Mouse (Mus musculus): Measurements from ENCODE around the gene Sco2. TPM values are rescaled to one million over a fixed set of nuclear protein-coding genes. Genes with fewer than 3 reads are reported as not detected.

Gene Sco2
- 1 to 10 TPM in 20 of 26 experiments, under 1 TPM in 2, not detected in 4; 0.90 to 5.9 (median 2.2) TPM for total RNA-seq (2018; cell fraction: chromatin; rRNA removed)
- total RNA-seq (2018; cell fraction: cytosol; rRNA removed) = 10 to 100 TPM; 10.7 to 28.9 (median 17.2) TPM
- total RNA-seq (2018; cell fraction: nucleus; rRNA removed) = 10 to 100 TPM in 5 of 26 experiments, 1 to 10 TPM in 21; 3.4 to 16.4 (median 7.6) TPM
- 8.7 to 28.2 TPM (median 22.9 TPM) in 3 replicates for polyA plus RNA-seq (2018)

DNA sequence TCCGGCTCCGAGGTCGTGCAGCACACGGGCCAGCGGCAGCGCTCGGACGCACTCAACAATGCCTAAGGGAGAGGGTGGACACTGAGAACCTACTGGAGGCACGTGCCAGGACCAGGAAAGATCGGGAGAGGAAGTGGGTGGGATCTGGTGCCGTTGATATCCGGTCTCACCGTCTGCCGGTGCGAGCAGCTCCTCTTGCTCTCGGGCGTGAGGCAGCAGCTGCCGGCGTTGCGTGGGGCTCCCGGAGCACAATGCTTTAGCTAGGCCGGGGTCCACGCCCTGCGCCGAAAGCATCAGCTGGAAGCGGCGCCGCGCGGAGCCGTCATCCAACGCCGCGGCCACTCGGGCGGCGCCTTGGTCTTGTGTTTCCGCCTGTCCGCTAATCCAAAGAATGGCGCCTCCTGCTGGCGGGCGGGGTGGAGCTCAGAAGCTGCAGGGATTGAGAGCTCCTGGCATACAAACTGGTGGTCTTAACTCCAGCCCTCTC lies at the start of gene Sco2:
TSS of gene Sco2 (minus strand) at position 85 of the 487 bp plus-strand sequence.
- Histone ChIP-seq H3K27ac (peak within 1 kb of the TSS; percentile 58), H3K36me3 (ENCODE audit: inconsistent target) (peaks cover 26% of the 10 kb centered on the region), H3K4me3 (ENCODE audit: inconsistent target) (peak within 1 kb of the TSS; percentile 45), H3K79me2 (ENCODE audit: inconsistent target) (peaks cover 7% of the 10 kb centered on the region; the same call in 1 of the 2 replicates)
- WGBS (ENCODE audit: missing documents) = under 1% methylated on average over 42 of the region's 42 CpGs

DNA sequence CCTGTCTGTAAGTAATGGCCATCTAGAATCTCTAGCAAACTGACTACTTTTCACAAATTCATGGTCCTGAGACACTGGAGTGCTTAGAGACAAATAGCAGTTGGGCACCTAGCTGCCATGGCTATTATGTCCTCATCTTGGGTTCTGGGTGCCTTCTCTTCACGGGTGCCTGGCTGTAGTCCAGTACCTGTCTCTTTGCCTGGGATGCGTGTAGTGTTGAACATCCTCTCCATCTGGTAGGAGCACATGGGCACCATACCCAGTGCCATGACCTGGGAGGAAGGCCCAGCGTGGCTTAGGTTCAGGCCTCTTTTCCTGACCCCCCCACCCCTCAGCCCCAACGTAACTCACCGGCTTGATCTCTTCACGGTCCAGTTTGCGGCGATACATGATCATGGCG lies 48.3 kb upstream of the Sco2 start:
- Histone ChIP-seq H3K36me3 (ENCODE audit: inconsistent target) (peaks cover 13% of the 10 kb centered on the region; the same call in 1 of the 2 replicates), H3K79me2 (ENCODE audit: inconsistent target) (no peaks in the 10 kb centered on the region), H3K27ac (no peak overlapping the region), H3K4me3 (ENCODE audit: inconsistent target) (no peak overlapping the region)
- WGBS (ENCODE audit: missing documents) = 96% methylated on average over 7 of the region's 9 CpGs

DNA sequence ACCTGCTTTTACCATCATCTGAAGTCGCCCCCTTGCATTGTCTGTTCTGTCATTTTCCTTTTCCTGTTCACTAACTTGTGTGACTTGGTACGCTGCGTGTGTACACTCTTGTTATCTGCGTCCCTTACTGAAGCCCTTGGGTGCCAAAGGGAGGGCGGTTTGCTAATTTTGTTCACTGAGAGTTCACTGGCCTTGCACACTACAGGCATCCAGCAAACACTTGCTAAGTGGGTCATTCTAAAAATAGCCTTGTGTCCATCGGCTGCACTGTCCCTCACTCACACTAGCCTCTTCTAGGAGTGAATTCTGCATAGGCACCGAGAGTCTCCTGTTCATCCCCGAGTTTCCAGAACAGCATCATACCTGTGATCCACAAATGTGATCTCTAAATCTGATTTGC lies 41.6 kb upstream of the Sco2 start:
- H3K36me3 ChIP-seq (ENCODE audit: inconsistent target) = no peaks in the 10 kb centered on the region
- H3K79me2 ChIP-seq (ENCODE audit: inconsistent target) = no peaks in the 10 kb centered on the region
- no peak overlapping the region for H3K27ac ChIP-seq
- WGBS (ENCODE audit: missing documents) = 89% methylated on average over 8 of the region's 8 CpGs
- no peak overlapping the region for H3K4me3 ChIP-seq (ENCODE audit: inconsistent target)

- Histone ChIP-seq H3K36me3 (ENCODE audit: inconsistent target) (no peaks in the 10 kb centered on the region), H3K4me3 (ENCODE audit: inconsistent target) (no peak within 1 kb of the TSS), H3K27ac (no peak within 1 kb of the TSS), H3K79me2 (ENCODE audit: inconsistent target) (no peaks in the 10 kb centered on the region)
- 96% methylated on average over 7 of the region's 24 CpGs for WGBS (ENCODE audit: missing documents)
Measured at GRCm38 (mm10) chr15:89410118-89410517, 36.5 kb upstream of the Sco2 start, which contains the start of gene Syce3. Syce3 (minus strand) TSS chr15:89410503.

- no peak overlapping the region for H3K4me3 ChIP-seq (ENCODE audit: inconsistent target)
- H3K27ac ChIP-seq = no peak overlapping the region
- no peaks in the 10 kb centered on the region for H3K79me2 ChIP-seq (ENCODE audit: inconsistent target)
- no peaks in the 10 kb centered on the region for H3K36me3 ChIP-seq (ENCODE audit: inconsistent target)
Measured at GRCm38 (mm10) chr15:89406691-89407090, 33.0 kb upstream of the Sco2 start.

GRCm38 (mm10) chr15:89404831-89405623 lies 31.4 kb upstream of the Sco2 start:
- WGBS (ENCODE audit: missing documents) = 82% methylated on average over 10 of the region's 10 CpGs
- Histone ChIP-seq H3K36me3 (ENCODE audit: inconsistent target) (no peaks in the 10 kb centered on the region), H3K27ac (no peak overlapping the region), H3K4me3 (ENCODE audit: inconsistent target) (no peak overlapping the region), H3K79me2 (ENCODE audit: inconsistent target) (no peaks in the 10 kb centered on the region)

DNA sequence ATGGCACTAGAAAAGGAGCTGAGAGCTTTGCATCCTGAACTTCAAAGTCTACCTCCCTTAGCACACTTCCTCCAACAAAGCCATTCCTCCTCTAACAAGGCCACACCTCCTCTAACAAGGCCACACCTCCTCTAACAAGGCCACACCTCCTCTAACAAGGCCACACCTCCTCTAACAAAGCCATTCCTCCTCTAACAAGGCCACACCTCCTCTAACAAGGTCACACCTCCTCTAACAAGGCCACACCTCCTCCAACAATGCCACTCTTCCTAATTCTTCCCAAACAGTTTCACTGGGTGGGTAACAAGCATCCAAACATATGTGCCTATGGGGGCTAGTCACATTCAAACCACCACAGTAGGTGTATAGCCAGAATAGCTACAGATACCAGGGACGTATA lies 28.8 kb upstream of the Sco2 start:
- no peak overlapping the region for H3K27ac ChIP-seq
- no peak overlapping the region for H3K4me3 ChIP-seq (ENCODE audit: inconsistent target)
- 100% methylated on average over 1 of the region's 1 CpGs for WGBS (ENCODE audit: missing documents)
- H3K36me3 ChIP-seq (ENCODE audit: inconsistent target) = no peaks in the 10 kb centered on the region
- H3K79me2 ChIP-seq (ENCODE audit: inconsistent target) = no peaks in the 10 kb centered on the region

GRCm38 (mm10) chr15:89399716-89400115 lies 26.1 kb upstream of the Sco2 start:
- Histone ChIP-seq H3K27ac (no peak overlapping the region), H3K4me3 (ENCODE audit: inconsistent target) (no peak overlapping the region), H3K36me3 (ENCODE audit: inconsistent target) (no peaks in the 10 kb centered on the region), H3K79me2 (ENCODE audit: inconsistent target) (no peaks in the 10 kb centered on the region)
- 89% methylated on average over 1 of the region's 1 CpGs for WGBS (ENCODE audit: missing documents)

GRCm38 (mm10) chr15:89398146-89398545 lies 24.5 kb upstream of the Sco2 start:
- 86% methylated on average over 2 of the region's 2 CpGs for WGBS (ENCODE audit: missing documents)
- no peak overlapping the region for H3K4me3 ChIP-seq (ENCODE audit: inconsistent target)
- no peaks in the 10 kb centered on the region for H3K79me2 ChIP-seq (ENCODE audit: inconsistent target)
- H3K36me3 ChIP-seq (ENCODE audit: inconsistent target) = no peaks in the 10 kb centered on the region
- no peak overlapping the region for H3K27ac ChIP-seq

DNA sequence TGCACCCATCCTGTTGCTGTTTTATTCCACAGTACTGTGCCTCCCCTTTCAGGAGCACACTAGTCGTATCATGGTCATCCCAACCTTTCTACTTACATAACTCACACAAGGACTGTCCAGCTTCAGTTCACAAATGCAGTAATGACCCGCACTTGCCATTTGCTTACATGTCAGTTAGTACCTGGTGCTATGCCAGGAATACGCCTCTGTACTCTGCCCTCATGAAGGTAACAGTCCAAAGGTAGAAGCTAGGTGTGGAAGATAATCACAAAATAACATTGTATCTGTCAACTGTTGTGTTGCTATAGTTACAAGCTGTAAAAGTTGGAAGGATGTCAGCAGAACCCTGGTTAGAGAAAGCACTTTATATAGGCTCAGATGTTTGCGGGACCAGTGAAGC lies 23.2 kb upstream of the Sco2 start:
- Histone ChIP-seq H3K4me3 (ENCODE audit: inconsistent target) (no peak overlapping the region), H3K36me3 (ENCODE audit: inconsistent target) (no peaks in the 10 kb centered on the region), H3K79me2 (ENCODE audit: inconsistent target) (no peaks in the 10 kb centered on the region), H3K27ac (no peak overlapping the region)
- WGBS (ENCODE audit: missing documents) = 93% methylated on average over 4 of the region's 4 CpGs

DNA sequence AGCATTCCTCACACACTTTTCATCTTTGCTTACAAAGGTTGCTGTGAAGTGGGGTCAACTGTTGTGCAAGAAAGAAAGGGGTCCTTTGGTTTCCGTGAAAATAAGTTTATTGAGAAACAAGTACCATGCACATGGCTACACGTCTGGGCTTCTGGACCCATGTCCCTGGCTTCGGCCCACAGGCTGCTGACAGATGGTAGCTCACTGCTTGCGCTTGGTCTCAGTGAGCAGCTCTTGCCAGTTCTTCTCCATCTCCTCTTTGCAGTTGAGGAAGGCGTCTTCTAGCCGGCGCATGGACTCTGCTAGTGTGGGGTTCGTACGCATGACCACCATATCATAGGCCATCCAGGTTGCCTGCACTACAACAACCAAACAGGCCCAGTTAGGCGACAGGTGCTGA lies 16.4 kb upstream of the Sco2 start:
- Histone ChIP-seq H3K36me3 (ENCODE audit: inconsistent target) (no peaks in the 10 kb centered on the region), H3K27ac (no peak overlapping the region), H3K79me2 (ENCODE audit: inconsistent target) (no peaks in the 10 kb centered on the region), H3K4me3 (ENCODE audit: inconsistent target) (no peak overlapping the region)
- 98% methylated on average over 10 of the region's 10 CpGs for WGBS (ENCODE audit: missing documents)

DNA sequence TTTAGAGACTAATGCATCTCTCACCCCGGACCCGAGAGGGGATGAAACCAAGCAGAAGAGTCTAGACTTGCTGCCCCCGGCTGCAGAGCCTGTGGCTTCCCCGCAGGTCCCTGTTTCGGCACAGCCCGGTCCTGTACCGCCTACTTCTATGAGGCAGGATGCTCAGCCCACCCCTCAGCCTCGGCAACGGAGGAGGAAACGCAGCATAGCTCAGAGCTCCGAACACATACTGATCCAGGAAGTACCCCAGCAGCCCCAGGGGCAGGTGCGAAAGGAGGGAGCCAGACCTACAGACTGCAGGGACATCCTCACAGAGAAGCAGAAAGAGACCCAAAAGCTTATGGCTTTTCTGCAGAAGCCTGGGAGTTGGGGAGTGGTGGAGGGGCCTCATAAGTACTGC lies 13.5 kb upstream of the Sco2 start:
- no peak overlapping the region for H3K4me3 ChIP-seq (ENCODE audit: inconsistent target)
- no peaks in the 10 kb centered on the region for H3K36me3 ChIP-seq (ENCODE audit: inconsistent target)
- no peaks in the 10 kb centered on the region for H3K79me2 ChIP-seq (ENCODE audit: inconsistent target)
- 14% methylated on average over 12 of the region's 12 CpGs for WGBS (ENCODE audit: missing documents)
- no peak overlapping the region for H3K27ac ChIP-seq

DNA sequence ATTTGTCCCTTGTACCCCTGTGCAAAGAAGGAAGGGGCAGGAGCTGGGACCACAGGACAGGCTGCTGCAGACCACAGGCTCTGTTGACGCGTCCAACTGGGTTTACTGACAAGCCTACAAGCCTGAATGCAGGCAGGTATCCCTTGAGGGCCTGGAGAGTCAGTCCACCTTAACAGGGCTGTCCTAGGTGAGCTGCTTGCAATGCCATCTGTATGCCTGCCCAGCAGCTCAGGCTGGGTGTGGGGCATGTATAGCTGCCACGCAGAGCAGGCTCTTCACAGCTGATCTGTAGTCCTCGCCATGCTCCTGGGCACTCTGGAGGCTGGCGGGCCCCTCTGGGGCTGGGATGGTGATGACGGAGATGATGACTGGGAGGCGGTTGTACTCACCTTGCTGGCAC lies 11.0 kb upstream of the Sco2 start, which contains the start of gene Klhdc7b:
TSS of gene Klhdc7b (plus strand) at position 301 of the 400 bp plus-strand sequence.
- 92% methylated on average over 7 of the region's 7 CpGs for WGBS (ENCODE audit: missing documents)
- Histone ChIP-seq H3K27ac (no peak within 1 kb of the TSS), H3K4me3 (ENCODE audit: inconsistent target) (no peak within 1 kb of the TSS), H3K36me3 (ENCODE audit: inconsistent target) (no peaks in the 10 kb centered on the region), H3K79me2 (ENCODE audit: inconsistent target) (no peaks in the 10 kb centered on the region)

DNA sequence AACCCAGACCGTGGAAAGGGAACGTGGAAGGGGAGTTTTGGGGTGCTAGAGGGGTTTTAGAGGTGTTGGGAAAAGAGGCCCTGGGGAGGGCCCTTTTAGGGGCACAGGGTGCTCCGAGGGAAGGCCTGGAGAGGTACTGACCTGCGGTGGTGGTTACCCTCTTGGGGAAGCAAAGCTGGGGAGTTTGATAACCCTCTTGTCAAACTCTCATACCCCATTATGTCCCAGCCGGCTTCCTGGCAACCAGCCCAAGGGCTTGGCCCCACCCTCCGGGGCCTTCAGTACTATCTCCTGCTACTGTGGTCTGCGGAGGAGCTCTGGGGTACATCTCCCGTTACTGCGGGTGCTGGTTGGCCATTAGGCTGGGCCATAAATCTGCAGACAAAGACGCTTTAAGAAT lies 5.8 kb upstream of the Sco2 start:
- H3K36me3 ChIP-seq (ENCODE audit: inconsistent target) = no peaks in the 10 kb centered on the region
- H3K79me2 ChIP-seq (ENCODE audit: inconsistent target) = no peaks in the 10 kb centered on the region
- WGBS (ENCODE audit: missing documents) = 14% methylated on average over 9 of the region's 10 CpGs
- H3K27ac ChIP-seq = no peak overlapping the region
- no peak overlapping the region for H3K4me3 ChIP-seq (ENCODE audit: inconsistent target)

DNA sequence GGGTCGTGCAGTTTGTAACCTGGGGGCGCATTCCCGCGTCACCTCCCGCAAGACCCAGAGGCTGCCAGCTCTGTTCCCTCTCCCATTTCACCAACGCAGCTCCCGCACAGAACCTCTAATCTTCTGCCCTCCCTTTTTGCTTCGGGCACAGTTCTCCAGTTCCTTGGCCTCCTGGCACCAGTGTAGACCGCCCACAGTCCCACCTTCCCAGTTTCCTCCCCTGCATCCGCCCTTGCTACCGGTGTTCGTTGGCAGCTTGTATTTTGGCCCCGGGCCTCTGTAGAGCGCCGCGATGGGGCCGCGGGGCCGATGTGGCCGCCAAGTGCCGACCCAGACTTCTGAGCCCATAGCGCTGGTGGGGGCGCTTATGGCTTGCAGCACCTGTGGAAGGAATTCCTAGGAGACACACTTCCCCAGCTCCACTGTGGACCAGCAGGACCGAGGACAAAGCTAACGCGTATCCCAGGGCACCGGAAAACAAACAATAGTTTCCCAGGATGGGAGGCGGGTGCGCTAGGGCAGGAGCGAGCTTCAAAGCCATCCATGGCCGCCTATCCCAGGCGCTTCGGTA lies 5.3 kb upstream of the Sco2 start, which contains the start of gene Odf3b:
TSS of gene Odf3b (minus strand) at position 452 of the 571 bp plus-strand sequence.
- Histone ChIP-seq H3K36me3 (ENCODE audit: inconsistent target) (no peaks in the 10 kb centered on the region), H3K27ac (no peak within 1 kb of the TSS), H3K4me3 (ENCODE audit: inconsistent target) (no peak within 1 kb of the TSS), H3K79me2 (ENCODE audit: inconsistent target) (no peaks in the 10 kb centered on the region)
- WGBS (ENCODE audit: missing documents) = 3% methylated on average over 33 of the region's 33 CpGs
